Mouse (Mus musculus) ovary, adult 18-20 months (tissue): ENCODE measurements at regions not wholly inside any gene's neighbourhood (a gene's known extent, or its start where the extent isn't known, plus 50 kb on each side); places are given as distances from the start of the nearest gene placed in this dataset.

ENCODE experiments used
- DNase-seq: peaks from one replicate; pipeline ENCODE4 v3.0.0; 2022; ENCODE audit warnings: low spot score, mixed read lengths

DNA sequence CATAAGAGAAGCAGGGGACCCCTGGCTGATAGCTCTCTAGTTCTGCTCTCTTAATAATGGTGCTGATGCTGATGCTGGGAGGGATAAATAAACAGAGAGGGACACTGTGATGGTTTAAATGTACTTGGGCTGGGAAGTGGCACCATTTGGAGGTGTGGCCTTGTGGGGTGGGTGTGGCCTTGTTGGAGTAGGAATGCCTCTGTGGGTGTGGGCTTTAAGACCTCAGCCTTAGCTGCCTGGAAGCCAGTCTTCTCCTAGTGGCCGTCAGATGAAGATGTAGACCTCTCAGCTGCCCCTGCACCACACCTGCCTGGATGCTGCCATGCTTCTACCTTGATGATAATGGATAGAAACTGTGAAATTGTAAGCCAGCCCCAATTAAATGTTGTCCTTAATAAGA lies 765.0 kb upstream of the Car8 start:
- DNase-seq = no peak

DNA sequence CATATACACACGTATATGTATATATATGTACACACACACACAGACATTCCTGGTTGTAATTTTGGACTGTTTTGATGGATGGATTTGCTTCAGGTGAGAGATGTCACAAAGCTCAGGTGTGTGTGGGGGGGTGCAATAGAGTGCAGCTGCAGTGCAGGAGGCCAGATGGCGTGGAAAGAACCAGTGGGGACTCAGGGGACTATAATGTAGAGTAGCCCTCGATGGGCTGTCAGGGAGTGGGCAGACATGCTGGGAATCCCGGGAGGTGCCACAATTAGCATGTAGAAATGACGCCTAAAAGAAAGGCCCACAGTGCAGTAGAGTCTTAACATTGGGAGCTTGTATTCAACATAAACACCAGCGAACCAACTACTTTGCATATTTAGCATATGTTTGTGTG lies 763.5 kb upstream of the Car8 start:
- no peak for DNase-seq

DNA sequence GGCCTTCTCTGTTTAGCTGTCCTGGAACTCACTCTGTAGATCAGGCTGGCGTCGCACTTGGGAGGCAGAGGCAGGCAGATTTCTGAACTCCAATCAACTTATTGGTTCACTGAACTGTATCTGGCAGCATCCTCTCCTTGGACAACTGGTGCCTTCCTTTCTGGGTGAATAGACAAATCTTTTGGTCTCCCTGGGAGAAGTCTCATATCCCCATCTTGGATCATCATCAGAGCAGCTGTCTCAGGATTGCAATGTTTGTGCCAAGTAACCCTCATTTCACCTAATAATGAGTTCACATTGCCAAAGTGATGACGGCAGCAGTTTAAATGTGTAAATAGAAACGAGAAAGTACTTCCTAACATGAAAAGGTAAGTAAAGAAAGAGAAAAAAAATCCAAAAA lies 759.8 kb upstream of the Car8 start:
- DNase-seq = no peak

- no peak for DNase-seq
Observed at GRCm38 (mm10) chr4:8992171-8992570, 753.3 kb upstream of the Car8 start.

GRCm38 (mm10) chr4:8990551-8990950 lies 751.7 kb upstream of the Car8 start:
- DNase-seq = no peak

DNA sequence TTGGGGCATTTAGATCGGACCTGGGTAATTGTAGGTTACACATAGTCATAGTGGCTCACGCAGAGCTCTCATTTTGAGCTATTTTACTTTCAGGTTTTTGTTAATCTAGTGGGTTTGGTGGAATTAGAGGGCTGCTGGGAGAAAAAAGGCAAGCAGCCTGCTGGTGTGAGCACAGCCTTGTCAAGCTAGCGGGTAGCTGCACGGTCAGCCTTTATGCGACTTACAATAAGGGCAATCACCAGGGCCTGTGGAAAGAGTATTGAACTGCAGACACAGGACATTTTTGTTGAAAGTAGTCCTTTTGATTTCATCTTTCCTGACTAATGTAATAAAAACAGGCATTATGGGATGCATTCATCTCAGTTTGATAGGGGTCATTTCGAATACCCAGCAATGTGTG lies 750.8 kb upstream of the Car8 start:
- no peak for DNase-seq

DNA sequence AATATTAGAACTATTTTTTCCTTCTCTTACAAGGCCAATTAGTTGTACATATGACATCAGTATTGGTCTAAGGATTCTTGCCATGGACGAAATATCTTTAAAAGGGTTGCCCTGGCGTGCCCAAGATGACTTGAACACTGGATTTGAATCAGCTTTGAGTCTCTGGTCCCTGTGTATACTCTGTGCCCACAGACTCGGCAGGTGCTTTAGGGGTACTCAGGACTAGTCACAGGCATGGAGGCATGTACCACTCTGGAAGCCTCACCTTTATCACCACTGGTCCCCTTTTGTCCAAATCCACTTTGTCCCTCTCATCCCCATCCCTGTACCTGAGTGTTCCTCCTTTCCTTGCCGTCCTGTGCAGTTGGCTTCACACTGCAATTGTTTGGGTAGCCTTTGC lies 750.3 kb upstream of the Car8 start:
- DNase-seq = no peak

DNA sequence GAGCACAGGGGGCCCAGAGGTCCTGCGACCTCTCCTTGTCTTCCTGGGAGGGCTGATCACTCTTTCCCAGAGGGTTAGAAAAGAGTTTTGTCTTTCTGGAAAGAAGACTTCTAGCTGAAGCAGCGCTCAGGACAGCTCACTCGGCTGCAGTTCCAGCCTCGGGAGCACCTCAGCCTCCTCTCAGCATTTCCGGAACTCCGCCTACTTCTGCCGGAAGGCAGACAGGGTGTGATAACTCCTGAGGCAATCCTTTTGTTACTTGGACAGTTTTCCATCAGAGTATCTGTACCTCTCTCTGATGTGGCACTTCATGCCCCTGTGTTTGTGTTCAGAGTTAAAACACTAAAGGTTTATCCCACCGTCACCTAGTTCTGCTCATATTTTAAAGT lies 749.5 kb upstream of the Car8 start:
- no peak for DNase-seq

GRCm38 (mm10) chr4:8987544-8988344 lies 748.9 kb upstream of the Car8 start:
- DNase-seq = no peak

DNA sequence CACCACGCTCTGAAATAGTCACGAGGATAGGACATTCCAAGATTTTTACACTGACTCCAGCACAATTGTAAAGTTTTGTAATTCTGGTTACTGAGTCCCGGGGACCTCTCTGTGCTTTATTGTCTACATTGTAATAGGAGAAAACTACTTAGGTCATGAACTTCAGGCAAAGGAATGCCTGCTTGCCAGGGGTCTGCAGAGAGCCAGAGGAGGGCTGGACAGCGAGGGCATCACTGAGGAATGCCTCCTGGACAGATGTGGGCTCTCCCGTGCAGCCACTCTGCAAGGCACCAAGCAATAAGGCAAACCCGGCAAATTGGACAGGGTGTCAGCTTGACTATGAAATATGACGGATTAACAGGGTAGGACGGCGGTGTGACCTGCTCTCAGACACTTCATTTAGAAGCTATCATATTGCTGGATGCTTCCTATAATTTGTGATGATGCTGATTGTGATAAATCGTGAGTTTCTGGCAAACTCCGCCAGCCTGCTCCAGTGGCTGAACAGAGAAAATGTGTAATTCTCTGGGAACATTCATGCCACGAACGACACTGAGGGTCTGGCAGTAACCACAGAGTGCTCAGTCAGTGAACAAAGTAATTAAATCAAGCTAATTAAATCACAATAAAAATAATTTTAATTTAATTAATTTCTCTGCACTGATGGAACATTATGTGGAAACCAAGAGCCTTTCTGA lies 747.7 kb upstream of the Car8 start:
- no peak for DNase-seq

DNA sequence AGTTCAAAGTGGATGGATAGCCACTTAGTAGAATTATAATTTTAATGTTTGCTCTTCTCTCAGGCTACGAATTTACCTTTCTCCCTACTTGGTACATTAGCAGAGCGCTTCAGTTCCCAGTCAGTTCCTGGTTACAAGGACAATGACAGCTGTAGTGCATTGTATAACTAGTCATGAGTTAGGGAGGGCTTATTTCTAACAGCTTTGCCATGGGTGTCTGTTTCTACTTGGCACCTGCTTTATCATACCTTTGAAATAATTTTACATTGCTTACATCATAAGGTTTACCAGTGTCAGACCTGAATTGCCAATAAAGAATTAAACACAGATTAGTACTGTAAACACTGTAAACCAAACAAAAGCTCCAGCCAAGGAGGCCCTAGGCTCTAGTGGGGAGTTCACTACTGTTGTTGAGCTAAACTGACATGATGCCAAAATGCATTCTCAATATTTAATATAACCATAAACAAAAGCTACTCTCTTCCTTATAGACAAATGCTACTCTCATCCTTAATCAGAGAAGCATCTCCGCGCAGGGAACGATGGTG lies 745.3 kb upstream of the Car8 start:
- DNase-seq = no peak

GRCm38 (mm10) chr4:8978949-8979348 lies 740.1 kb upstream of the Car8 start:
- no peak for DNase-seq

- DNase-seq = peak; percentile 18
Observed at GRCm38 (mm10) chr4:8969951-8970455, 731.2 kb upstream of the Car8 start.

GRCm38 (mm10) chr4:8968741-8969140 lies 729.9 kb upstream of the Car8 start:
- no peak for DNase-seq

DNA sequence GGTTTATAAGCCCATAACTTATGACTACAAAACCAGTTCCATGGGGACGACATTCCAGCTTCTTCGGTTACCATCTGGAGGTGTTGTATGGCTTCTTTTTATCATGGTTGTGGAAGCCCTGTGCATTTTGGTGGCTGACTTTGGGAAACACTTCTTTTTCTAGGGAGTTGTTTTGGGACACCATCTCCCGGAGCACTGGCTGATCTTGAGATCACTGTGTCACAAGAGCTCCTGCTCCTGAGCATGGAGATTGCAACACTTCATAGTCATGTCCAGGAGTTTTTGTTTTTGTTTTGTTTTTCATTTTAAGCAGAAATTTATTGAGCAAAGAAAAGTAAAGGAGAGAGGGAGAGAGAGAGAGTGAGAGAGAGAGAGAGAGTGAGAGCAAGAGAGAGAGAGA lies 729.1 kb upstream of the Car8 start:
- DNase-seq = no peak

GRCm38 (mm10) chr4:8965563-8965962 lies 726.7 kb upstream of the Car8 start:
- peak; percentile 33 for DNase-seq

DNA sequence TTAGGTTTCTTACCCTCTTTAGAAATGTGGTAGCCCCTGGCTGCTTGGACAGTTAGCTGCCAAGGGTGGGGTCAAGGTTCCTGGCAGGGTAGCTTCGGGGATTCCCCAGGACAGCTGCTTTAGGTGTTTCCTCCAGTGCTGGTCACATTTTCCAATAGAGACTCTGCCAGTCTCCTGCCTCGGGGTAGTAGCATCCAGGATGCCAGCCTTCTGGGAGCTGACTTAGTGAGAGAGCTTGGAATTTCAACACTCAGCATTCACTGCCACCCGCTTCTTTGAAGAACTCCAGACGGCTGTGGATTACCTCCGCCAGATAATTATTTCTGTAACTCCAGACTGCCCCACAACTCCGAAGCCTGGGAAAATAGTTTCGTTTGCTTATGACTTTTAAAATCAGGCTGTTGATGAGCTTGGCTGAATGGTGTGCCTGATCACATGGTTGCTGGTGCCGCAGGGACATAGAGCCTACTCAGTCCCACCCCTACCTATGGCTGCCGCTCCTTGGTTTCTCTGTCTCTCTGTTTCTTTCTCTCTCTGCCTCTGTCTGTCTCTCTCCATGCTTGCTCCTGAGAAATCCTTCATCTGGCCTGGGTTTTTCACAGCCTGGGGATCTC lies 724.2 kb upstream of the Car8 start:
- no peak for DNase-seq

DNA sequence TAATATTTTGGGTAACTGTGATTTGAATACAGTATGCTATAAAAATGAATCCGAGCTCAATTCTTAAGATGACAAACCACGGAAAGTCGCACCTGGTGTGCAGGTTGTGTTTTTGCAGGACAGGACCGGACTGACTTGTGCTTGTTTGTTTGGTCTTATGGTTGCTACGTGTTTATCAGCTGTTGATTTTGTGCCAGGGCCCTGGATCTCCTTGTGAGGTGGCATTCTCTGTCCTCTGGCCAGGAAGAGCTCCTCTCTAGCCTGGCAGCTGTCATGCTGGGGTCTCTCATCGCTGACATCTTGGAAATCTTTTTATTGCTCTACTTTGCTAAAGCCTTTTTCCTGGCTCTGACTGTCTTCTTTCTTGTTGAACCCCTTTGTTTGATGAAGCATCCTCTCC lies 723.0 kb upstream of the Car8 start:
- no peak for DNase-seq

DNA sequence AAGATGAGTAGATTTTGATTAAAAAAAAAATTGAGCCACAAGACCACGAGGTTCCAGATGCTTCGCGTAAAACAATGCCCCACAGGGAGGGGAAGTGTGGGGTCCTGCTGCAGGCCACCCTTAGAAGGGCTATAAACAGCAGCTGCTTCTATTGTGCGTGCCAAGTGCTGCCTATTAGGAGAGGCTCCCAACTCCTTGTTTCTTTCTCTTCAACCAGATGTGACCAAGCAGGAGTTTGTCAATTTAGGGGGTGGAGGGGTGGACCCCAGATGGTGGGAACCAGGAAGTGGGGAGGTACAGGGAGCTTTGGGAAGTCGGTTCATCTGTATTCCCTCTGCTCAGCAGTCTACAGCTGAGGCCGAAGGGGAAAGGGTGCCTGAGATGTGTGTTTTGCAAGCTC lies 718.9 kb upstream of the Car8 start:
- DNase-seq = no peak

DNA sequence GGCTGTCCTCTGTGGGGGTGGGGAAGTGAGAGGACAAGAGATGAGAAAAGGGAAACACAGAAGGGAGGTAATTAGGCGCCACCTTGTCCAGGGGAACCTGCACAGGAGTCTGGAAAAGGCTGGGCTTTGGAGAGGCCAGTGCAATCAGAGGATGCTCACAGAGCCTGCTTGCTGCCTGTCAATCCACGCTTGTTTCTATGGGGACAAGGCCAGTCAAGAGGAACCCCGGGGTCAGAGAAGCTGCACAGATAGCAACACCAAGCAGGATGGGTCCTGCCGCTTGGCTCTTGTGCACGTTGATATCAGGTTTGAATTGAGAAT lies 718.1 kb upstream of the Car8 start:
- no peak for DNase-seq

GRCm38 (mm10) chr4:8956312-8957022 lies 717.6 kb upstream of the Car8 start:
- DNase-seq = no peak

GRCm38 (mm10) chr4:8955306-8955705 lies 716.5 kb upstream of the Car8 start:
- DNase-seq = no peak
